ENCODE assay signal across 8 mouse cellular contexts in the genomic region with DNA sequence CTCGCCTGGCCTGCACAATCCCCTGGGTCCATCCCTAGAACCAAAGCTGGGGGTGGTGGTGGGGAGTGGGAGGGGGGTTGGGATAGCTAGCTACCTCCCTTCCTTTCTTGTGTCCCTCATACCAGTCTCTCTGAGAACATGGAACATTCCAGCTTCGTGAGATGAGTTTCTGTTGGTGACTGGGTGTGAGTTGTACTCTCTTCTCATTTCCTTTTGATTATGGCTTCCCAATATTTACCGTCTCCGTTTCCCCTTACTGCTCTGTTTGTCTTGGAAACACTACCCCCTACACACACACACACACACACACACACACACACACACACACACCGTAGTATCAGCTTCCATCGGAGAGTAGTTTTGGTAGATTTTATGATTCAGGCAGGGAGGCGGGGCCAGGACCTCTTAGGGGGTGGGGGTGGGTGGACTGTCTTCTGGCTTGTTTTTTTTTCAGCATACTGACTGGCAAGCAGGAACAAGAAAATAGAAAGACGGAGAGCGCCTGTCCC.
DNase-seq lines count a peak whose midpoint lies in the region; ATAC-seq and TF ChIP-seq lines count a peak whose summit lies in the region.
"Had no signal": no experiment of that assay in that cellular context is flagged by ENCODE, and none has a peak within 500 bp of the region (broad histone marks: within the 10 kb centered on the region; RNA-seq: fewer than 3 reads in every experiment).

No protein-coding gene starts in this region.

- DNase-seq in lung, postnatal 14 days, result no peak
- DNase-seq in large intestine, adult 2 months (ENCODE audit: low read depth, low spot score), result peak; percentile 33
- DNase-seq in thymus, adult 18-20 months, result no peak
- DNase-seq in gastrocnemius, postnatal 4 days (ENCODE audit: low spot score in 2 of 2), result no peak

- H3K9ac ChIP-seq in lung, embryonic 15.5 days, result no peak overlapping the region
- no peak overlapping the region for H3K9ac ChIP-seq in forebrain, embryonic 13.5 days

- no peak; the same call in 1 of the 2 replicates for ATAC-seq in lung, embryonic 15.5 days (ENCODE audit: borderline replicate concordance, extremely low read depth, low FRiP score, low TSS enrichment)
- ATAC-seq in forebrain, embryonic 13.5 days, result peak; percentile 60; the same call in 1 of the 2 replicates

- peaks cover 35% of the 10 kb centered on the region; the same call in 1 of the 2 replicates for H3K27me3 ChIP-seq in lung, embryonic 15.5 days
- peaks cover 46% of the 10 kb centered on the region for H3K27me3 ChIP-seq in forebrain, embryonic 13.5 days
- no peaks in the 10 kb centered on the region for H3K27me3 ChIP-seq in small intestine, adult 2 months (ENCODE audit: control insufficient read depth, insufficient read depth, low read length)

- peak overlapping the region; percentile 91 for H3K27ac ChIP-seq in lung, embryonic 15.5 days
- H3K27ac ChIP-seq in forebrain, embryonic 13.5 days, result peak overlapping the region; percentile 90
- H3K27ac ChIP-seq in small intestine, adult 2 months (ENCODE audit: insufficient read depth, low read depth, low read length), result peak overlapping the region; percentile 58; the same call in 1 of the 2 replicates

- peak overlapping the region; percentile 40 for H3K4me2 ChIP-seq in lung, embryonic 15.5 days
- peak overlapping the region; percentile 36 for H3K4me2 ChIP-seq in forebrain, embryonic 13.5 days

- no peak for TF ChIP-seq CTCF in small intestine, adult 2 months (IDR thresholded peaks at IDR 0.05; ENCODE audit: extremely low read depth, insufficient read length, insufficient replicate concordance, low read depth, low read length)

- no peaks in the 10 kb centered on the region for H3K9me3 ChIP-seq in lung, embryonic 15.5 days
- no peaks in the 10 kb centered on the region; the same call in 1 of the 2 replicates for H3K9me3 ChIP-seq in forebrain, embryonic 13.5 days (replicated peaks)

- TF ChIP-seq POLR2A in small intestine, adult 2 months (IDR thresholded peaks at IDR 0.05; ENCODE audit: low read depth, low read length), result no peak

- peaks cover 3% of the 10 kb centered on the region; the same call in 1 of the 2 replicates for H3K36me3 ChIP-seq in lung, embryonic 15.5 days
- H3K36me3 ChIP-seq in forebrain, embryonic 13.5 days (ENCODE audit: poor library complexity, severe bottlenecking), result peaks cover 10% of the 10 kb centered on the region
- H3K36me3 ChIP-seq in small intestine, adult 2 months (ENCODE audit: control insufficient read depth, insufficient read depth, low read length), result peaks cover 38% of the 10 kb centered on the region

- WGBS in lung, embryonic 15.5 days, result 6% methylated on average over 9 of the region's 9 CpGs
- 10% methylated on average over 9 of the region's 9 CpGs for WGBS in forebrain, embryonic 13.5 days
- 8% methylated on average over 9 of the region's 9 CpGs for WGBS in large intestine, adult 2 months
- WGBS in small intestine, adult 2 months, result 14% methylated on average over 9 of the region's 9 CpGs

- no peak overlapping the region for H3K4me3 ChIP-seq in lung, embryonic 15.5 days
- H3K4me3 ChIP-seq in forebrain, embryonic 13.5 days, result no peak overlapping the region
- no peak overlapping the region for H3K4me3 ChIP-seq in small intestine, adult 2 months (ENCODE audit: low read depth, low read length)
- H3K4me3 ChIP-seq: layer of hippocampus, adult 2 months had no signal

- peaks cover 60% of the 10 kb centered on the region for H3K4me1 ChIP-seq in lung, embryonic 15.5 days
- peaks cover 46% of the 10 kb centered on the region for H3K4me1 ChIP-seq in forebrain, embryonic 13.5 days
- peaks cover 15% of the 10 kb centered on the region for H3K4me1 ChIP-seq in small intestine, adult 2 months (ENCODE audit: control insufficient read depth, insufficient read depth, insufficient read length, low read length)
